Mouse (Mus musculus) embryonic facial prominence, embryonic 15.5 days (tissue): Measurements from ENCODE around the gene Lrrk1. TPM values are rescaled to one million over a fixed set of nuclear protein-coding genes. Genes with fewer than 3 reads are reported as not detected.

Experiments used
- ATAC-seq: fragments of 200-750 bp; cut with Nextera tagmentation; 2 replicates; pipeline ENCODE4 v1.8.0; 2017; ENCODE audit warnings: low read depth, moderate TSS enrichment; ENCODE audit not compliant: insufficient number of reproducible peaks, low FRiP score, low TSS enrichment
- H3K27ac ChIP-seq: fragments of 300-500 bp; sonication (generic); replicated peaks from 2 replicates; pipeline ENCODE4 v1.5.1; 2015; ENCODE audit warnings: mild to moderate bottlenecking, inconsistent platforms
- H3K27me3 ChIP-seq: fragments of 300-500 bp; sonication (generic); 2 replicates; pipeline ENCODE4 v1.6.1; 2015; ENCODE audit warnings: inconsistent platforms
- H3K36me3 ChIP-seq: fragments of 300-500 bp; sonication (generic); 2 replicates; pipeline ENCODE4 v1.6.1; 2015; ENCODE audit warnings: mild to moderate bottlenecking, inconsistent platforms
- H3K4me1 ChIP-seq: fragments of 300-500 bp; sonication (generic); 2 replicates; pipeline ENCODE4 v1.6.1; 2015; ENCODE audit warnings: inconsistent platforms
- H3K4me2 ChIP-seq: fragments of 300-500 bp; sonication (generic); replicated peaks from 2 replicates; pipeline ENCODE4 v1.6.1; 2015; ENCODE audit warnings: mild to moderate bottlenecking, inconsistent platforms
- H3K4me3 ChIP-seq: fragments of 300-500 bp; sonication (generic); replicated peaks from 2 replicates; pipeline ENCODE4 v1.5.1; 2015; ENCODE audit warnings: mild to moderate bottlenecking, inconsistent platforms
- H3K9ac ChIP-seq: fragments of 300-500 bp; sonication (generic); 2 replicates; pipeline ENCODE4 v1.6.1; 2015; ENCODE audit warnings: inconsistent platforms
- H3K9me3 ChIP-seq: fragments of 300-500 bp; sonication (generic); replicated peaks from 2 replicates; pipeline ENCODE4 v1.6.1; 2016; ENCODE audit warnings: inconsistent platforms
- WGBS: fragments of 180-500 bp; shearing (Covaris S2); methylation state at CpG from one replicate; pipeline ENCODE4 v1.1.7; 2015; 5-methylcytosine and 5-hydroxymethylcytosine counted together
- polyA plus RNA-seq: library from polyadenylated mRNA; unstranded; fragments of >200 nt; fragmentation: Nextera tagmentation; extraction: Ambion mirVana; gene quantifications from 2 replicates; pipeline ENCODE4 v1.2.1, GENCODE M21; 2015

Gene Lrrk1
- polyA plus RNA-seq, 1 experiment from 2014 or later: 16.9 TPM

GRCm38 (mm10) chr7:66310670-66311656 is 77.2 kb downstream of the Lrrk1 start:
- peak; percentile 52; the same call in 1 of the 2 replicates for ATAC-seq
- H3K27ac ChIP-seq: peak overlapping the region; percentile 63

GRCm38 (mm10) chr7:66309950-66310669 is 78.0 kb downstream of the Lrrk1 start:
- Histone ChIP-seq H3K4me2 (no peak overlapping the region), H3K9me3 (no peaks in the 10 kb centered on the region), H3K9ac (no peak overlapping the region), H3K36me3 (peaks cover 12% of the 10 kb centered on the region), H3K27me3 (no peaks in the 10 kb centered on the region), H3K4me3 (no peak overlapping the region), H3K27ac (peak overlapping the region; percentile 58; the same call in 1 of the 2 replicates), H3K4me1 (peaks cover 34% of the 10 kb centered on the region)
- no peak for ATAC-seq
- 33% methylated on average over 7 of the region's 7 CpGs for WGBS

More at GRCm38 (mm10) chr7:66310670-66311656, 77.2 kb downstream of the Lrrk1 start:
- 57% methylated on average over 26 of the region's 26 CpGs for WGBS
- H3K4me1 ChIP-seq: peaks cover 27% of the 10 kb centered on the region
- H3K9ac ChIP-seq: no peak overlapping the region
- H3K4me3 ChIP-seq: no peak overlapping the region
- no peaks in the 10 kb centered on the region for H3K9me3 ChIP-seq
- H3K36me3 ChIP-seq: peaks cover 11% of the 10 kb centered on the region; the same call in 1 of the 2 replicates
- no peak overlapping the region for H3K4me2 ChIP-seq
- no peaks in the 10 kb centered on the region for H3K27me3 ChIP-seq

GRCm38 (mm10) chr7:66309240-66309949 is 78.8 kb downstream of the Lrrk1 start:
- Histone ChIP-seq H3K9ac (no peak overlapping the region), H3K27ac (peak overlapping the region; percentile 1; the same call in 1 of the 2 replicates), H3K4me1 (peaks cover 34% of the 10 kb centered on the region), H3K4me2 (no peak overlapping the region), H3K36me3 (peaks cover 15% of the 10 kb centered on the region), H3K9me3 (no peaks in the 10 kb centered on the region), H3K27me3 (no peaks in the 10 kb centered on the region), H3K4me3 (no peak overlapping the region)
- WGBS: 70% methylated on average over 5 of the region's 5 CpGs
- ATAC-seq: no peak

- Histone ChIP-seq H3K9me3 (no peaks in the 10 kb centered on the region), H3K4me3 (no peak overlapping the region), H3K4me1 (peaks cover 34% of the 10 kb centered on the region), H3K27me3 (no peaks in the 10 kb centered on the region), H3K36me3 (peaks cover 18% of the 10 kb centered on the region), H3K9ac (no peak overlapping the region), H3K4me2 (no peak overlapping the region), H3K27ac (no peak overlapping the region)
- ATAC-seq: no peak
- 72% methylated on average over 13 of the region's 13 CpGs for WGBS
Measured at GRCm38 (mm10) chr7:66308581-66309239, 79.4 kb downstream of the Lrrk1 start.

- Histone ChIP-seq H3K27ac (no peak overlapping the region), H3K9me3 (no peaks in the 10 kb centered on the region), H3K36me3 (peaks cover 22% of the 10 kb centered on the region), H3K4me3 (no peak overlapping the region), H3K4me1 (peaks cover 34% of the 10 kb centered on the region), H3K4me2 (no peak overlapping the region), H3K9ac (no peak overlapping the region), H3K27me3 (no peaks in the 10 kb centered on the region)
- ATAC-seq: no peak
- WGBS: 68% methylated on average over 2 of the region's 2 CpGs
Measured at GRCm38 (mm10) chr7:66307791-66308190, 80.4 kb downstream of the Lrrk1 start.

- H3K4me3 ChIP-seq: no peak overlapping the region
- peaks cover 24% of the 10 kb centered on the region for H3K4me1 ChIP-seq
- no peaks in the 10 kb centered on the region for H3K9me3 ChIP-seq
- no peak overlapping the region for H3K4me2 ChIP-seq
- no peaks in the 10 kb centered on the region for H3K27me3 ChIP-seq
- H3K27ac ChIP-seq: no peak overlapping the region
- H3K9ac ChIP-seq: no peak overlapping the region
- H3K36me3 ChIP-seq: peaks cover 22% of the 10 kb centered on the region
- no peak for ATAC-seq
- WGBS: 75% methylated on average over 16 of the region's 16 CpGs
Measured at GRCm38 (mm10) chr7:66305714-66306198, 82.4 kb downstream of the Lrrk1 start.

GRCm38 (mm10) chr7:66304993-66305713 is 83.0 kb downstream of the Lrrk1 start:
- ATAC-seq: no peak
- Histone ChIP-seq H3K27me3 (no peaks in the 10 kb centered on the region), H3K4me3 (no peak overlapping the region), H3K9ac (no peak overlapping the region), H3K36me3 (peaks cover 22% of the 10 kb centered on the region), H3K27ac (no peak overlapping the region), H3K4me1 (peaks cover 18% of the 10 kb centered on the region; the same call in 1 of the 2 replicates), H3K9me3 (no peaks in the 10 kb centered on the region), H3K4me2 (no peak overlapping the region)
- 78% methylated on average over 8 of the region's 8 CpGs for WGBS

GRCm38 (mm10) chr7:66303922-66304660 is 84.1 kb downstream of the Lrrk1 start:
- H3K9me3 ChIP-seq: no peaks in the 10 kb centered on the region
- 0 out of 2 replicates have a peak, but pooled peaks cover 11% of the 10 kb centered on the region for H3K4me1 ChIP-seq
- H3K4me2 ChIP-seq: no peak overlapping the region
- no peak for ATAC-seq
- no peak overlapping the region for H3K27ac ChIP-seq
- H3K4me3 ChIP-seq: no peak overlapping the region
- H3K36me3 ChIP-seq: peaks cover 22% of the 10 kb centered on the region
- 88% methylated on average over 14 of the region's 14 CpGs for WGBS
- no peak overlapping the region for H3K9ac ChIP-seq
- no peaks in the 10 kb centered on the region for H3K27me3 ChIP-seq

- 0 out of 2 replicates have a peak, but pooled peaks cover 13% of the 10 kb centered on the region for H3K4me1 ChIP-seq
- WGBS: 63% methylated on average over 4 of the region's 4 CpGs
- ATAC-seq: no peak
- no peaks in the 10 kb centered on the region for H3K27me3 ChIP-seq
- H3K36me3 ChIP-seq: peaks cover 17% of the 10 kb centered on the region
- H3K27ac ChIP-seq: no peak overlapping the region
- H3K9me3 ChIP-seq: no peaks in the 10 kb centered on the region
- H3K4me2 ChIP-seq: no peak overlapping the region
- H3K9ac ChIP-seq: no peak overlapping the region
- no peak overlapping the region for H3K4me3 ChIP-seq
Measured at GRCm38 (mm10) chr7:66301486-66301885, 86.7 kb downstream of the Lrrk1 start.
